Mouse (Mus musculus) CH12.LX (cell line): ENCODE measurements around the gene Hps6. TPM values are rescaled to one million over a fixed set of nuclear protein-coding genes. Genes with fewer than 3 reads are reported as not detected.

Source experiments
- DNase-seq: peaks from one replicate; pipeline ENCODE4 v3.0.0-alpha.2; 2013; ENCODE audit errors: extremely low read depth
- H3K27ac ChIP-seq: 2 replicates; pipeline ENCODE4 v1.5.1; 2012; ENCODE audit warnings: low read depth, mild to moderate bottlenecking, control low read depth, moderate library complexity; ENCODE audit not compliant: insufficient read depth
- H3K27me3 ChIP-seq: replicated peaks from 2 replicates; pipeline ENCODE3; 2012; ENCODE audit warnings: inconsistent platforms
- H3K36me3 ChIP-seq, 2 experiments: replicated peaks in 1 of 2; 2 replicates each; pipeline versions ENCODE3 to v1.6.1; 2012; ENCODE audit warnings: inconsistent platforms in 1 of 2, low read length in 1 of 2, mild to moderate bottlenecking in 1 of 2, mixed read lengths in 1 of 2, moderate library complexity in 1 of 2; ENCODE audit not compliant: control insufficient read depth in 1 of 2, insufficient read depth in 1 of 2
- H3K4me1 ChIP-seq, 2 experiments: 2 replicates each; pipeline ENCODE4 v1.6.1; 2012; ENCODE audit warnings: inconsistent platforms in 1 of 2, moderate library complexity in 1 of 2; ENCODE audit not compliant: insufficient read depth in 2 of 2, control insufficient read depth in 1 of 2
- H3K4me2 ChIP-seq: 2 replicates; pipeline ENCODE4 v1.6.1; 2012; ENCODE audit warnings: low read depth, mild to moderate bottlenecking, control low read depth; ENCODE audit not compliant: poor library complexity, insufficient read depth, severe bottlenecking
- H3K4me3 ChIP-seq, 3 experiments: fragments of 150-350 bp in 1 of 3; sonication (generic) in 1 of 3; replicated peaks in 1 of 3; 2 replicates each; pipeline versions ENCODE3 to v1.5.1; 2011 to 2012; ENCODE audit warnings: low read depth in 2 of 3, low read length in 2 of 3, mild to moderate bottlenecking in 2 of 3, moderate library complexity in 2 of 3, control low read depth in 1 of 3, improper control_type of control experiment in 1 of 3, inconsistent platforms in 1 of 3, mixed read lengths in 1 of 3; ENCODE audit not compliant: poor library complexity in 1 of 3
- H3K79me2 ChIP-seq: replicated peaks from 2 replicates; pipeline ENCODE4 v1.6.1; 2012; ENCODE audit warnings: mild to moderate bottlenecking, moderate library complexity; ENCODE audit not compliant: control insufficient read depth, poor library complexity, insufficient read depth, severe bottlenecking; ENCODE audit errors: extremely low read depth
- H3K9ac ChIP-seq: 2 replicates; pipeline ENCODE4 v1.6.1; 2012; ENCODE audit warnings: low read depth, mild to moderate bottlenecking, control low read depth, moderate library complexity; ENCODE audit not compliant: insufficient read depth
- H3K9me3 ChIP-seq: replicated peaks from 2 replicates; pipeline ENCODE3; 2012; ENCODE audit warnings: low read length, inconsistent platforms, mixed read lengths
- BHLHE40 ChIP-seq: IDR thresholded peaks from 2 replicates; pipeline ENCODE4 v1.6.1; 2011; ENCODE audit warnings: mild to moderate bottlenecking, low read depth, low read length, improper control_type of control experiment
- CHD2 ChIP-seq: IDR thresholded peaks from 2 replicates; pipeline ENCODE4 v1.6.1; 2011; ENCODE audit warnings: low read length, improper control_type of control experiment
- CTCF ChIP-seq, 2 experiments: IDR thresholded peaks in 1 of 2; conservative IDR thresholded peaks in 1 of 2; 2 replicates each; pipeline ENCODE4 v1.5.1; 2011 to 2012; ENCODE audit warnings: low read depth in 2 of 2, low read length in 2 of 2, improper control_type of control experiment in 1 of 2, inconsistent platforms in 1 of 2, mild to moderate bottlenecking in 1 of 2, moderate library complexity in 1 of 2
- E2F4 ChIP-seq: IDR thresholded peaks from 2 replicates; pipeline ENCODE4 v1.6.1; 2011; ENCODE audit warnings: low read depth, low read length, improper control_type of control experiment; ENCODE audit not compliant: insufficient replicate concordance
- ELF1 ChIP-seq: IDR thresholded peaks from 2 replicates; pipeline ENCODE4 v1.6.1; 2014; ENCODE audit warnings: low read depth, mild to moderate bottlenecking, inconsistent platforms, low read length, improper control_type of control experiment
- EP300 ChIP-seq: IDR thresholded peaks from 2 replicates; pipeline ENCODE4 v1.6.1; 2011; ENCODE audit warnings: low read length, improper control_type of control experiment
- ETS1 ChIP-seq: conservative IDR thresholded peaks from 2 replicates; pipeline ENCODE4 v1.6.1; 2012; ENCODE audit warnings: low read depth, mild to moderate bottlenecking, inconsistent platforms, low read length, improper control_type of control experiment, moderate library complexity
- GABPA ChIP-seq: IDR thresholded peaks from 2 replicates; pipeline ENCODE4 v1.6.1; 2012; ENCODE audit warnings: low read depth, low read length, improper control_type of control experiment, inconsistent platforms; ENCODE audit not compliant: insufficient replicate concordance
- HCFC1 ChIP-seq: IDR thresholded peaks from 2 replicates; pipeline ENCODE4 v1.6.1; 2012; ENCODE audit warnings: low read depth, mild to moderate bottlenecking, inconsistent platforms, low read length, improper control_type of control experiment
- IRF4 ChIP-seq: IDR thresholded peaks from 2 replicates; pipeline ENCODE4 v1.6.1; 2014; ENCODE audit warnings: low read depth, mild to moderate bottlenecking, inconsistent platforms, low read length, improper control_type of control experiment
- JUN ChIP-seq: IDR thresholded peaks from 2 replicates; pipeline ENCODE4 v1.6.1; 2011; ENCODE audit warnings: low read depth, mild to moderate bottlenecking, low read length, improper control_type of control experiment, moderate library complexity; ENCODE audit not compliant: insufficient read depth
- JUND ChIP-seq: conservative IDR thresholded peaks from 2 replicates; pipeline ENCODE4 v1.6.1; 2011; ENCODE audit warnings: low read depth, low read length, improper control_type of control experiment
- KAT2A ChIP-seq: IDR thresholded peaks from 2 replicates; pipeline ENCODE4 v1.6.1; 2012; ENCODE audit warnings: low read length, improper control_type of control experiment, inconsistent platforms; ENCODE audit not compliant: insufficient replicate concordance
- MAFK ChIP-seq: IDR thresholded peaks from 2 replicates; pipeline ENCODE4 v1.6.1; 2011; ENCODE audit warnings: low read length, improper control_type of control experiment; ENCODE audit not compliant: insufficient replicate concordance
- MAX ChIP-seq: IDR thresholded peaks from 2 replicates; pipeline ENCODE4 v1.6.1; 2011; ENCODE audit warnings: low read length, improper control_type of control experiment
- MAZ ChIP-seq: IDR thresholded peaks from 2 replicates; pipeline ENCODE4 v1.6.1; 2012; ENCODE audit warnings: low read depth, mild to moderate bottlenecking, inconsistent platforms, low read length, improper control_type of control experiment, moderate library complexity
- MEF2A ChIP-seq: IDR thresholded peaks from 2 replicates; pipeline ENCODE4 v1.6.1; 2014; ENCODE audit warnings: low read depth, mild to moderate bottlenecking, inconsistent platforms, low read length, improper control_type of control experiment, borderline replicate concordance
- MXI1 ChIP-seq: IDR thresholded peaks from 2 replicates; pipeline ENCODE4 v1.6.1; 2011; ENCODE audit warnings: mild to moderate bottlenecking, low read depth, low read length, improper control_type of control experiment
- MYC ChIP-seq: IDR thresholded peaks from 2 replicates; pipeline ENCODE4 v1.6.1; 2011; ENCODE audit warnings: low read depth, mild to moderate bottlenecking, improper control_type of control experiment, low read length
- NELFE ChIP-seq: IDR thresholded peaks from 2 replicates; pipeline ENCODE4 v1.6.1; 2011; ENCODE audit warnings: low read depth, low read length, improper control_type of control experiment
- NRF1 ChIP-seq: IDR thresholded peaks from 2 replicates; pipeline ENCODE4 v1.6.1; 2014; ENCODE audit warnings: low read depth, mild to moderate bottlenecking, inconsistent platforms, low read length, improper control_type of control experiment, moderate library complexity
- PAX5 ChIP-seq: IDR thresholded peaks from 2 replicates; pipeline ENCODE4 v1.6.1; 2012; ENCODE audit warnings: low read length, inconsistent platforms, mixed read lengths
- POLR2A ChIP-seq: IDR thresholded peaks from 2 replicates; pipeline ENCODE4 v1.6.1; 2011; ENCODE audit warnings: low read depth, mild to moderate bottlenecking, improper control_type of control experiment, low read length
- POLR2AphosphoS2 ChIP-seq: IDR thresholded peaks from 2 replicates; pipeline ENCODE4 v1.6.1; 2011; ENCODE audit warnings: low read depth, low read length, improper control_type of control experiment
- RAD21 ChIP-seq: IDR thresholded peaks from 2 replicates; pipeline ENCODE4 v1.6.1; 2011; ENCODE audit warnings: low read depth, mild to moderate bottlenecking, low read length, improper control_type of control experiment, moderate library complexity
- RCOR1 ChIP-seq: conservative IDR thresholded peaks from 2 replicates; pipeline ENCODE4 v1.6.1; 2012; ENCODE audit warnings: low read depth, mild to moderate bottlenecking, inconsistent platforms, low read length, improper control_type of control experiment
- SIN3A ChIP-seq: IDR thresholded peaks from 2 replicates; pipeline ENCODE4 v1.6.1; 2012; ENCODE audit warnings: low read length, improper control_type of control experiment, inconsistent platforms
- SMC3 ChIP-seq: IDR thresholded peaks from 2 replicates; pipeline ENCODE4 v1.6.1; 2011; ENCODE audit warnings: low read depth, low read length, improper control_type of control experiment
- TBP ChIP-seq: conservative IDR thresholded peaks from 2 replicates; pipeline ENCODE4 v1.6.1; 2011; ENCODE audit warnings: low read depth, low read length, improper control_type of control experiment
- TCF12 ChIP-seq: IDR thresholded peaks from 2 replicates; pipeline ENCODE4 v1.6.1; 2014; ENCODE audit warnings: low read depth, mild to moderate bottlenecking, inconsistent platforms, low read length, improper control_type of control experiment
- UBTF ChIP-seq: IDR thresholded peaks from 2 replicates; pipeline ENCODE4 v1.6.1; 2012; ENCODE audit warnings: low read depth, mild to moderate bottlenecking, inconsistent platforms, low read length, improper control_type of control experiment, moderate library complexity
- USF1 ChIP-seq: IDR thresholded peaks from 2 replicates; pipeline ENCODE4 v1.6.1; 2014; ENCODE audit warnings: low read depth, mild to moderate bottlenecking, inconsistent platforms, low read length, improper control_type of control experiment
- USF2 ChIP-seq: conservative IDR thresholded peaks from 2 replicates; pipeline ENCODE4 v1.6.1; 2011; ENCODE audit warnings: low read depth, low read length, improper control_type of control experiment
- ZC3H11A ChIP-seq: IDR thresholded peaks from 2 replicates; pipeline ENCODE4 v1.6.1; 2012; ENCODE audit warnings: low read depth, mild to moderate bottlenecking, inconsistent platforms, low read length, improper control_type of control experiment
- ZKSCAN1 ChIP-seq: IDR thresholded peaks from 2 replicates; pipeline ENCODE4 v1.6.1; 2012; ENCODE audit warnings: low read depth, inconsistent platforms, low read length, improper control_type of control experiment, borderline replicate concordance
- ZMIZ1 ChIP-seq: IDR thresholded peaks from 2 replicates; pipeline ENCODE4 v1.6.1; 2012; ENCODE audit warnings: low read depth, mild to moderate bottlenecking, inconsistent platforms, low read length, improper control_type of control experiment
- ZNF384 ChIP-seq: IDR thresholded peaks from 2 replicates; pipeline ENCODE4 v1.6.1; 2012; ENCODE audit warnings: low read depth, low read length, improper control_type of control experiment, inconsistent platforms
- dilution Hi-C: fragments of 300-500 bp; cut with MboI; formaldehyde crosslinking; loops from 2 replicates; pipeline ENCODE4 v1.14.3; 2020; ENCODE audit warnings: low sequenced_read_pairs; ENCODE audit not compliant: extremely low pct_unique_long_range_greater_than_20kb, extremely low pct_ligation_motif_present
- in situ Hi-C: fragments of 300-500 bp; cut with MboI; formaldehyde crosslinking; loops from 3 replicates; pipeline ENCODE4 v1.14.3; 2019; ENCODE audit warnings: low sequenced_read_pairs, low pct_ligation_motif_present, low pct_unique_long_range_greater_than_20kb, mixed read lengths
- polyA plus RNA-seq: library from polyadenylated mRNA; unstranded; fragments of >175 nt; gene quantifications from 2 replicates; pipeline ENCODE4 v1.2.1, GENCODE M21; 2012; ENCODE audit warnings: low read depth; ENCODE audit not compliant: insufficient read length
- total RNA-seq, 2 experiments: library from RNA; depleted of rRNA; stranded (reverse); fragments of 300-350 nt in 1 of 2; fragments of >200 nt in 1 of 2; gene quantifications; 2 replicates each; pipeline ENCODE4 v1.2.3; 2012 to 2014

Gene Hps6
- total RNA-seq (2012; rRNA removed) (10.5 and 10.6 TPM in 2 replicates), total RNA-seq (2014; rRNA removed) (6.0 and 6.7 TPM in 2 replicates), polyA plus RNA-seq (5.1 and 5.8 TPM in 2 replicates)

DNA sequence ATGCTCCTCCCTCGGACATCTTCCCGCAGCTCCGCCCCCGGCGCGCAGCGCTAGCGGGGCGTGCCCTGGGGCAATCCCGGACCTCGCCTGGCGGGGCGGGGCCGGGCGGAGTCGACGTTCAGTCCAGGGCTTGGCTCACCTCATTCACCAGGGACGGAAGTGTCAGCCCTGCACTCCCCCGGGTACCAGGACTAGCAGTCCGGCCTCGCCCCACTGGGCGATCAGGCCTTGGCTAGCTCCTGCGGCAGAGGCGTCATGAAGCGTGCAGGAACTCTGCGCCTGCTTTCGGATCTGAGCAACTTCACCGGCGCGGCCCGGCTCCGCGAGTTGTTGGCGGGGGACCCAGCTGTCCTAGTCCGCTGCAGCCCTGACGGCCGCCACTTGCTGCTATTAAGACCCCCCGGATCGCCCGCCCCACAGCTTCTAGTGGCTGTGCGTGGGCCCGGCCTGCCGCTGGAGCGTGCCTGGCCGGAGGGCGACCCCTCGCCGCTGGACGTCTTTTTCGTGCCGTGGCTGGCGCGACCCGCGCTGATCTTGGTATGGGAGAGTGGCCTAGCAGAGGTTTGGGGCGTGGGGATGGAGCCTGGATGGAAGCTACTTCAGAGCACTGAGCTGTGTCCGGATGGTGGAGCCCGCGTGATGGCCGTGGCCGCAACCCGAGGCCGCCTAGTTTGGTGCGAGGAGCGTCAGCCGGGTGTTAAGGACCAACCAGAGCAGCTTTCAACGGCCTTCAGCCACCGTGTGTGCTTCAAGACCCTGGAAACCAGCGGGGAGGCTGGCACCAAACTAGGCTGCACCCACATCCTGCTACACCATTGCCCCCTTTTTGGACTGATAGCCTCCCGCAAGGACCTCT is at the start of gene Hps6:
Hps6 (plus strand) TSS at position 138 of the 856 bp plus-strand sequence.
- DNase-seq, result peak; percentile 91
- no peaks in the 10 kb centered on the region for H3K9me3 ChIP-seq
- dilution Hi-C loops (no loop called here), in situ Hi-C loops (loop anchor here (25.0 kb wide), 1 partner anchor 441 kb away; the partner anchor contains the start of genes Gm17018 and Poll)
- H3K27me3 ChIP-seq, result no peaks in the 10 kb centered on the region
- H3K36me3 ChIP-seq, result peaks cover 0 to 27% of the 10 kb centered on the region in 2 experiments
- H3K27ac ChIP-seq, result peak within 1 kb of the TSS; percentile 39; the same call in 1 of the 2 replicates
- peak within 1 kb of the TSS; percentile 80 to 92 (median 91) for H3K4me3 ChIP-seq
- peak within 1 kb of the TSS; percentile 82 for H3K9ac ChIP-seq
- H3K79me2 ChIP-seq, result peaks cover 19% of the 10 kb centered on the region
- peaks cover 25 to 48% of the 10 kb centered on the region in 2 experiments for H3K4me1 ChIP-seq
- peak within 1 kb of the TSS; percentile 69 for H3K4me2 ChIP-seq
- peak; percentile 88 for TF ChIP-seq SIN3A
- TF ChIP-seq MYC, result no peak
- peak; percentile 89 for TF ChIP-seq ELF1
- TF ChIP-seq EP300, result no peak
- TF ChIP-seq GABPA, result no peak
- TF ChIP-seq NRF1, result peak; percentile 68
- TF ChIP-seq MEF2A, result peak; percentile 43; the same call in 1 of the 2 replicates
- TF ChIP-seq PAX5, result no peak
- no peak for TF ChIP-seq JUND
- TF ChIP-seq MAZ, result peak; percentile 78
- TF ChIP-seq E2F4, result no peak
- no peak for TF ChIP-seq BHLHE40
- TF ChIP-seq POLR2AphosphoS2, result peak; percentile 50; the same call in 1 of the 2 replicates
- TF ChIP-seq USF1, result no peak
- no peak for TF ChIP-seq MAFK
- TF ChIP-seq CHD2, result 0 out of 2 replicates have a peak, but pooled peaks have one; percentile 29
- TF ChIP-seq SMC3, result no peak
- TF ChIP-seq JUN, result no peak
- TF ChIP-seq USF2, result no peak
- TF ChIP-seq RAD21, result no peak
- peak; percentile 86 for TF ChIP-seq NELFE
- TF ChIP-seq ETS1, result peak; percentile 14; the same call in 1 of the 2 replicates
- TF ChIP-seq UBTF, result peak; percentile 90; the same call in 1 of the 2 replicates
- TF ChIP-seq KAT2A, result 0 out of 2 replicates have a peak, but pooled peaks have one; percentile 56
- no peak for TF ChIP-seq RCOR1
- TF ChIP-seq ZMIZ1, result peak; percentile 87
- no peak for TF ChIP-seq ZC3H11A
- no peak for TF ChIP-seq CTCF (conservative IDR thresholded peaks at IDR 0.05 in 1 of 2, IDR thresholded peaks at IDR 0.05 in 1 of 2; ENCODE audit: low read depth in 2 of 2, low read length in 2 of 2)
- peak; percentile 63; the same call in 1 of the 2 replicates for TF ChIP-seq MAX
- TF ChIP-seq POLR2A, result peak; percentile 86
- TF ChIP-seq IRF4, result peak; percentile 42; the same call in 1 of the 2 replicates
- peak; percentile 81 for TF ChIP-seq TCF12
- peak; percentile 76 for TF ChIP-seq TBP
- TF ChIP-seq MXI1, result peak; percentile 81; the same call in 1 of the 2 replicates
- TF ChIP-seq HCFC1, result peak; percentile 76
- no peak for TF ChIP-seq ZNF384
- no peak for TF ChIP-seq ZKSCAN1
